28 mouse cellular contexts compared by ENCODE assay signal in the genomic region with DNA sequence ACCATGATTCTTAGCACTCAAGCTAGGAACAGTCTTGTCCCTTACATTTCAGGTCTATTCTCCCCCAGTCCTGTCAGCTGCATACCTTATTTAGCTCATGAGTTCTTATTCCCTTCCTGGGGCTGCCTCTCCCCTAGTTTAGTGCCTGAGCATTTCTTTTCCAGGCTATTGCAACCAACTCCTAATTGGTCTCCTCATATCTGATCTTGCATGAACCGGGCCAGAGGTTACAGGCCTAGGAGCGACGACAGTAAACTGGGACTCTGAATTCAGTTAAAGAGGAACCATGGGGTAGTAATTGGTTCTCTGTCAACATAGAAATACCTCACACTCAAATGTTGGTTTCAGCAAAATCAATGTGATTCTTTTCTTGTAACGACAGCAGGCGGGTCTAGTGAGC.
DNase-seq lines count a peak whose midpoint lies in the region; ATAC-seq and TF ChIP-seq lines count a peak whose summit lies in the region.
"Had no signal": no experiment of that assay in that cellular context is flagged by ENCODE, and none has a peak within 500 bp of the region (broad histone marks: within the 10 kb centered on the region; RNA-seq: fewer than 3 reads in every experiment).

No protein-coding gene starts in this region.

- no peaks in the 10 kb centered on the region for H3K9me3 ChIP-seq in liver, postnatal 0 days (ENCODE audit: low read length)
- H3K9me3 ChIP-seq: embryonic facial prominence, embryonic 13.5 days; embryonic facial prominence, embryonic 15.5 days; forebrain, embryonic 12.5 days; G1E had no signal

- no peak overlapping the region for H3K27ac ChIP-seq in liver, adult 2 months (replicated peaks; ENCODE audit: insufficient read depth, low read depth, low read length)
- H3K27ac ChIP-seq in liver, postnatal 0 days (ENCODE audit: low read depth), result no peak overlapping the region
- no peak overlapping the region for H3K27ac ChIP-seq in cerebellum, adult 2 months (ENCODE audit: insufficient read depth, low read length)
- H3K27ac ChIP-seq: embryonic facial prominence, embryonic 13.5 days; embryonic facial prominence, embryonic 15.5 days; forebrain, embryonic 10.5 days; forebrain, embryonic 12.5 days had no signal

- TF ChIP-seq EP300 in liver, postnatal 0 days (IDR thresholded peaks at IDR 0.05; ENCODE audit: low read depth), result no peak

- TF ChIP-seq CTCF in liver, adult 2 months (IDR thresholded peaks at IDR 0.05; ENCODE audit: low read depth, low read length), result no peak
- TF ChIP-seq CTCF in liver, postnatal 0 days (IDR thresholded peaks at IDR 0.05; ENCODE audit: low read depth), result no peak
- TF ChIP-seq CTCF in cerebellum, adult 2 months (IDR thresholded peaks at IDR 0.05; ENCODE audit: borderline replicate concordance, insufficient read depth, low read depth, low read length), result no peak

- no peaks in the 10 kb centered on the region for H3K79me2 ChIP-seq in liver, adult 2 months (ENCODE audit: control insufficient read depth, insufficient read depth, low read length)

- no peaks in the 10 kb centered on the region for H3K4me1 ChIP-seq in liver, adult 2 months (ENCODE audit: control insufficient read depth, insufficient read depth, low read length)
- no peaks in the 10 kb centered on the region for H3K4me1 ChIP-seq in liver, postnatal 0 days (ENCODE audit: insufficient read depth)
- H3K4me1 ChIP-seq in cerebellum, adult 2 months (ENCODE audit: control insufficient read depth, insufficient read depth, low read length), result no peaks in the 10 kb centered on the region
- H3K4me1 ChIP-seq: embryonic facial prominence, embryonic 13.5 days; embryonic facial prominence, embryonic 15.5 days; forebrain, embryonic 10.5 days; forebrain, embryonic 12.5 days had no signal

- 0 out of 2 replicates have a peak, but pooled peaks cover 3% of the 10 kb centered on the region for H3K27me3 ChIP-seq in liver, adult 2 months (ENCODE audit: control insufficient read depth, insufficient read depth, low read length)
- H3K27me3 ChIP-seq in liver, postnatal 0 days (ENCODE audit: insufficient read depth, low read length), result no peaks in the 10 kb centered on the region
- no peaks in the 10 kb centered on the region for H3K27me3 ChIP-seq in cerebellum, adult 2 months (ENCODE audit: control insufficient read depth, insufficient read depth, low read length)
- H3K27me3 ChIP-seq: CH12.LX; embryonic facial prominence, embryonic 13.5 days; embryonic facial prominence, embryonic 15.5 days; forebrain, embryonic 12.5 days had no signal

- WGBS in liver, adult 2 months, result 77% methylated on average over 5 of the region's 5 CpGs
- 68% methylated on average over 5 of the region's 5 CpGs for WGBS in liver, postnatal 0 days (ENCODE audit: insufficient replicate concordance)
- WGBS in cerebellum, adult 2 months, result 94% methylated on average over 5 of the region's 5 CpGs

- H3K36me3 ChIP-seq in liver, adult 2 months (ENCODE audit: control insufficient read depth, insufficient read depth, low read length), result no peaks in the 10 kb centered on the region
- no peaks in the 10 kb centered on the region for H3K36me3 ChIP-seq in liver, postnatal 0 days (replicated peaks; ENCODE audit: insufficient read depth, low read length)
- H3K36me3 ChIP-seq: embryonic facial prominence, embryonic 13.5 days; embryonic facial prominence, embryonic 15.5 days; forebrain, embryonic 10.5 days; forebrain, embryonic 12.5 days; G1E had no signal

- no peak overlapping the region for H3K4me3 ChIP-seq in liver, adult 2 months (ENCODE audit: insufficient read depth, low read depth, low read length)
- no peak overlapping the region for H3K4me3 ChIP-seq in liver, postnatal 0 days (ENCODE audit: low read depth, low read length)
- no peak overlapping the region for H3K4me3 ChIP-seq in cerebellum, adult 2 months (replicated peaks; ENCODE audit: insufficient read depth, low read depth, low read length)
- H3K4me3 ChIP-seq: embryonic facial prominence, embryonic 13.5 days; embryonic facial prominence, embryonic 15.5 days; erythroblast, embryonic 14.5 days; forebrain, embryonic 10.5 days; forebrain, embryonic 12.5 days had no signal

- no peak for ATAC-seq in liver, postnatal 0 days
- ATAC-seq: activated CD4-positive, CD25-positive, alpha-beta regulatory T cell, adult 4 months; CD4-positive, CD25-positive, alpha-beta regulatory T cell, adult 4 months; forebrain, embryonic 14.5 days; forebrain, embryonic 16.5 days; Patski had no signal

- H3K4me2 ChIP-seq in liver, postnatal 0 days (ENCODE audit: low read depth, low read length), result no peak overlapping the region
- H3K4me2 ChIP-seq: embryonic facial prominence, embryonic 13.5 days; embryonic facial prominence, embryonic 15.5 days; forebrain, embryonic 12.5 days had no signal

- no peak for TF ChIP-seq POLR2A in liver, adult 2 months (IDR thresholded peaks at IDR 0.05; ENCODE audit: extremely low read depth, insufficient read depth, low read length)
- TF ChIP-seq POLR2A in cerebellum, adult 2 months (IDR thresholded peaks at IDR 0.05; ENCODE audit: borderline replicate concordance, insufficient read depth, low read length), result no peak

- H3K9ac ChIP-seq in liver, adult 2 months (ENCODE audit: low read depth, low read length), result no peak overlapping the region
- H3K9ac ChIP-seq in liver, postnatal 0 days (replicated peaks), result no peak overlapping the region
- H3K9ac ChIP-seq: embryonic facial prominence, embryonic 13.5 days; embryonic facial prominence, embryonic 15.5 days; forebrain, embryonic 12.5 days had no signal

- DNase-seq in adrenal gland, postnatal 14 days, result peak; percentile 9
- DNase-seq in adrenal gland, postnatal 10 days, result no peak
- DNase-seq in liver, adult 2 months (ENCODE audit: extremely low read depth, low read depth, low spot score), result peak; percentile 39
- DNase-seq in liver, postnatal 0 days, result no peak
- peak; percentile 22 for DNase-seq in gonadal fat pad, adult 2 months (ENCODE audit: low read depth)
- DNase-seq in layer of hippocampus, adult 9-10 months (ENCODE audit: low spot score), result no peak
- no peak for DNase-seq in cerebellum, adult 2 months
- DNase-seq: adrenal gland, adult 2 months; adrenal gland, postnatal 25 days; B cell, adult 2 months; cerebellum, adult 11-12 months; cerebellum, adult 8-10 months; cerebellum, adult 9-11 months; cerebellum, postnatal 14 days; cerebellum, postnatal 36 days; embryo, embryonic 11 days had no signal

Comparison
In these comparisons a context has a peak if more than half of its experiments do, and no peak if none do; other contexts are left out.
1. DNase-seq: peak in adrenal gland, postnatal 14 days (single experiment), liver, adult 2 months (single experiment) and gonadal fat pad, adult 2 months (single experiment); none in adrenal gland, postnatal 10 days (single experiment), liver, postnatal 0 days (single experiment), layer of hippocampus, adult 9-10 months (single experiment) and cerebellum, adult 2 months (0 of 2).